Mouse (Mus musculus) ES-Bruce4 (cell line): ENCODE measurements around the gene Syne3. TPM values are rescaled to one million over a fixed set of nuclear protein-coding genes. Genes with fewer than 3 reads are reported as not detected.
A peak's percentile ranks its signal among the peaks of the same experiment; 100 is the strongest.

Experiments
- H3K27ac ChIP-seq: 2 replicates; pipeline ENCODE4 v1.5.1; 2012; ENCODE audit warnings: low read length, inconsistent platforms; ENCODE audit not compliant: insufficient read depth
- H3K27me3 ChIP-seq: 2 replicates; pipeline ENCODE4 v1.6.1; 2012; ENCODE audit warnings: mild to moderate bottlenecking, low read length, inconsistent platforms; ENCODE audit not compliant: control insufficient read depth, poor library complexity, insufficient read depth, severe bottlenecking
- H3K36me3 ChIP-seq: 2 replicates; pipeline ENCODE4 v1.6.1; 2012; ENCODE audit warnings: inconsistent platforms, mild to moderate bottlenecking, low read length, moderate library complexity; ENCODE audit not compliant: control insufficient read depth, poor library complexity, insufficient read depth, severe bottlenecking
- H3K4me1 ChIP-seq: one replicate; pipeline ENCODE4 v1.8.1; 2011; ENCODE audit warnings: low read length; ENCODE audit not compliant: control insufficient read depth, insufficient read depth
- H3K4me3 ChIP-seq: 2 replicates; pipeline ENCODE4 v1.5.1; 2011; ENCODE audit warnings: low read depth, mild to moderate bottlenecking, low read length
- H3K9ac ChIP-seq: 2 replicates; pipeline ENCODE4 v1.6.1; 2012; ENCODE audit warnings: low read depth, mild to moderate bottlenecking, inconsistent platforms; ENCODE audit not compliant: poor library complexity, severe bottlenecking
- H3K9me3 ChIP-seq: replicated peaks from 2 replicates; pipeline ENCODE4 v1.6.1; 2012; ENCODE audit warnings: mild to moderate bottlenecking, low read length, inconsistent platforms; ENCODE audit not compliant: control insufficient read depth, poor library complexity, insufficient read depth, severe bottlenecking
- CTCF ChIP-seq: IDR thresholded peaks from one replicate; pipeline ENCODE4 v1.8.1; 2011; ENCODE audit warnings: low read depth, low read length
- EP300 ChIP-seq: IDR thresholded peaks from 2 replicates; pipeline ENCODE4 v1.6.1; 2011; ENCODE audit warnings: low read depth, low read length; ENCODE audit not compliant: insufficient read depth
- POLR2A ChIP-seq: IDR thresholded peaks from one replicate; pipeline ENCODE4 v1.8.1; 2011; ENCODE audit warnings: low read length; ENCODE audit not compliant: insufficient read depth
- polyA plus RNA-seq: library from polyadenylated mRNA; stranded (reverse); fragments of >200 nt; gene quantifications from 2 replicates; pipeline ENCODE4 v1.2.4, GENCODE M21; 2011; ENCODE audit warnings: low read depth; ENCODE audit not compliant: missing spikeins, insufficient read depth, insufficient read length

Syne3 gene
- polyA plus RNA-seq, 1 experiment, result 1.2 TPM

GRCm38 (mm10) chr12:104907133-104907532 lies 102.5 kb downstream of the Syne3 start:
- no peak overlapping the region for H3K27ac ChIP-seq
- TF ChIP-seq POLR2A (no peak), CTCF (no peak), EP300 (no peak)

GRCm38 (mm10) chr12:104904138-104904537 lies 105.5 kb downstream of the Syne3 start:
- H3K27me3 ChIP-seq, result no peaks in the 10 kb centered on the region
- H3K4me3 ChIP-seq, result no peak overlapping the region
- no peak for TF ChIP-seq POLR2A
- 0 out of 2 replicates have a peak, but pooled peaks have one; percentile 35 for TF ChIP-seq EP300
- no peaks in the 10 kb centered on the region for H3K36me3 ChIP-seq
- H3K9me3 ChIP-seq, result no peaks in the 10 kb centered on the region
- no peak overlapping the region for H3K27ac ChIP-seq
- no peak overlapping the region for H3K9ac ChIP-seq
- H3K4me1 ChIP-seq, result peaks cover 6% of the 10 kb centered on the region

More at GRCm38 (mm10) chr12:104907133-104907532, 102.5 kb downstream of the Syne3 start:
- no peak overlapping the region for H3K4me3 ChIP-seq
- no peaks in the 10 kb centered on the region for H3K36me3 ChIP-seq
- H3K9ac ChIP-seq, result no peak overlapping the region
- H3K4me1 ChIP-seq, result peaks cover 2% of the 10 kb centered on the region
- no peaks in the 10 kb centered on the region for H3K9me3 ChIP-seq
- H3K27me3 ChIP-seq, result no peaks in the 10 kb centered on the region

GRCm38 (mm10) chr12:104902392-104903053 lies 107.1 kb downstream of the Syne3 start:
- Histone ChIP-seq H3K4me3 (no peak overlapping the region), H3K27ac (peak overlapping the region; percentile 32), H3K27me3 (no peaks in the 10 kb centered on the region), H3K9me3 (no peaks in the 10 kb centered on the region), H3K9ac (no peak overlapping the region), H3K36me3 (no peaks in the 10 kb centered on the region), H3K4me1 (peaks cover 8% of the 10 kb centered on the region)
- TF ChIP-seq CTCF (no peak), POLR2A (no peak), EP300 (peak; percentile 86)

- H3K27me3 ChIP-seq, result no peaks in the 10 kb centered on the region
- no peaks in the 10 kb centered on the region for H3K36me3 ChIP-seq
- H3K4me1 ChIP-seq, result peaks cover 14% of the 10 kb centered on the region
- H3K9ac ChIP-seq, result peak overlapping the region; percentile 19; the same call in 1 of the 2 replicates
- H3K9me3 ChIP-seq, result no peaks in the 10 kb centered on the region
- TF ChIP-seq EP300, result peak; percentile 94
- no peak for TF ChIP-seq POLR2A
- H3K4me3 ChIP-seq, result no peak overlapping the region; the same call in 1 of the 2 replicates
- peak overlapping the region; percentile 35; the same call in 1 of the 2 replicates for H3K27ac ChIP-seq
Observed at GRCm38 (mm10) chr12:104901320-104901719, 108.3 kb downstream of the Syne3 start.

GRCm38 (mm10) chr12:104899835-104900234 lies 109.8 kb downstream of the Syne3 start:
- Histone ChIP-seq H3K27me3 (no peaks in the 10 kb centered on the region), H3K27ac (no peak overlapping the region), H3K4me3 (no peak overlapping the region), H3K9ac (no peak overlapping the region), H3K9me3 (no peaks in the 10 kb centered on the region), H3K4me1 (peaks cover 14% of the 10 kb centered on the region), H3K36me3 (no peaks in the 10 kb centered on the region)
- TF ChIP-seq CTCF (no peak), EP300 (no peak), POLR2A (no peak)

- Histone ChIP-seq H3K36me3 (no peaks in the 10 kb centered on the region), H3K4me1 (peaks cover 14% of the 10 kb centered on the region), H3K4me3 (peak overlapping the region; percentile 38), H3K27me3 (no peaks in the 10 kb centered on the region), H3K9me3 (no peaks in the 10 kb centered on the region), H3K27ac (no peak overlapping the region), H3K9ac (no peak overlapping the region)
- TF ChIP-seq POLR2A (no peak), EP300 (no peak), CTCF (no peak)
Observed at GRCm38 (mm10) chr12:104899161-104899560, 110.4 kb downstream of the Syne3 start.
